In genomic region chr15:99116539-99116938, GRCm38 (mm10) we compare ENCODE assay signal across 16 mouse cellular contexts. TPM values are rescaled to one million over a fixed set of nuclear protein-coding genes. Genes with fewer than 3 reads are reported as not detected.
DNase-seq lines count a peak whose midpoint lies in the region; ATAC-seq and TF ChIP-seq lines count a peak whose summit lies in the region.
"Had no signal": no experiment of that assay in that cellular context is flagged by ENCODE, and none has a peak within 500 bp of the region (broad histone marks: within the 10 kb centered on the region; RNA-seq: fewer than 3 reads in every experiment).

No protein-coding gene starts in this region.

- H3K9me3 ChIP-seq in heart, embryonic 16.5 days (replicated peaks; ENCODE audit: control insufficient read depth, low read length) = no peaks in the 10 kb centered on the region
- no peaks in the 10 kb centered on the region for H3K9me3 ChIP-seq in liver, embryonic 14.5 days (ENCODE audit: control insufficient read depth, low read length)
- H3K9me3 ChIP-seq: hindbrain, embryonic 15.5 days; neural tube, embryonic 13.5 days had no signal

- DNase-seq in heart, adult 11 months = peak; percentile 94
- DNase-seq in heart, adult 8-10 months (ENCODE audit: low spot score) = no peak
- peak; percentile 19 to 49 for DNase-seq in kidney, postnatal 36 days
- no peak for DNase-seq in kidney, adult 2 months
- DNase-seq in liver, embryonic 14.5 days (ENCODE audit: low read depth in 3 of 3, low spot score in 3 of 3) = no peak
- no peak for DNase-seq in lung, postnatal 10 days
- DNase-seq in cerebellum, adult 9-10 months = no peak
- DNase-seq: cerebellum, adult 9-11 months had no signal

- WGBS in kidney, adult 2 months = 43% methylated on average over 11 of the region's 11 CpGs
- WGBS in heart, embryonic 16.5 days = 26% methylated on average over 11 of the region's 11 CpGs
- WGBS in liver, embryonic 14.5 days (ENCODE audit: insufficient replicate concordance) = 27% methylated on average over 11 of the region's 11 CpGs

- ATAC-seq in heart, embryonic 16.5 days (replicated peaks; ENCODE audit: extremely low read depth, insufficient read depth, low FRiP score) = peak; percentile 74
- ATAC-seq in liver, embryonic 14.5 days (ENCODE audit: insufficient read depth) = peak; percentile 39; the same call in 1 of the 2 replicates

- no peaks in the 10 kb centered on the region for H3K27me3 ChIP-seq in kidney, adult 2 months (replicated peaks; ENCODE audit: control insufficient read depth, insufficient read depth, low read length)
- no peaks in the 10 kb centered on the region for H3K27me3 ChIP-seq in heart, embryonic 16.5 days (ENCODE audit: control insufficient read depth, insufficient read depth, low read length)
- no peaks in the 10 kb centered on the region for H3K27me3 ChIP-seq in liver, embryonic 14.5 days (ENCODE audit: control insufficient read depth, insufficient read depth, low read length)
- H3K27me3 ChIP-seq: hindbrain, embryonic 15.5 days; neural tube, embryonic 13.5 days had no signal

- H3K4me3 ChIP-seq in kidney, adult 2 months (ENCODE audit: insufficient read depth, low read depth, low read length) = no peak overlapping the region
- H3K4me3 ChIP-seq in heart, embryonic 16.5 days (ENCODE audit: low read length) = no peak overlapping the region
- H3K4me3 ChIP-seq in liver, embryonic 14.5 days (ENCODE audit: insufficient read depth in 1 of 2, low read depth in 2 of 2, low read length in 2 of 2) = no peak overlapping the region
- H3K4me3 ChIP-seq: hindbrain, embryonic 15.5 days; layer of hippocampus, adult 2 months; neural tube, embryonic 13.5 days had no signal

- no peak for TF ChIP-seq CTCF in kidney, adult 2 months (conservative IDR thresholded peaks at IDR 0.05; ENCODE audit: insufficient read depth, insufficient read length, low read depth, low read length)
- no peak for TF ChIP-seq CTCF in liver, embryonic 14.5 days (IDR thresholded peaks at IDR 0.05; ENCODE audit: low read depth)

- H3K4me2 ChIP-seq in heart, embryonic 16.5 days (ENCODE audit: low read depth, low read length) = no peak overlapping the region
- H3K4me2 ChIP-seq in liver, embryonic 14.5 days (ENCODE audit: low read depth) = no peak overlapping the region
- H3K4me2 ChIP-seq: hindbrain, embryonic 15.5 days; neural tube, embryonic 13.5 days had no signal

- H3K4me1 ChIP-seq in kidney, adult 2 months (ENCODE audit: control insufficient read depth, insufficient read depth, low read length) = no peaks in the 10 kb centered on the region; the same call in 1 of the 2 replicates
- peaks cover 4% of the 10 kb centered on the region; the same call in 1 of the 2 replicates for H3K4me1 ChIP-seq in heart, embryonic 16.5 days (ENCODE audit: control insufficient read depth, insufficient read depth, low read length)
- H3K4me1 ChIP-seq in liver, embryonic 14.5 days (replicated peaks; ENCODE audit: control insufficient read depth in 2 of 2, insufficient read depth in 2 of 2, low read length in 1 of 2) = peaks cover 0 to 8% of the 10 kb centered on the region in 2 experiments; a peak in 2 of 4 replicates
- H3K4me1 ChIP-seq: hindbrain, embryonic 15.5 days had no signal

- H3K27ac ChIP-seq in kidney, adult 2 months (ENCODE audit: insufficient read depth, low read depth, low read length) = no peak overlapping the region
- H3K27ac ChIP-seq in heart, embryonic 16.5 days (ENCODE audit: low read length) = peak overlapping the region; percentile 53; the same call in 1 of the 2 replicates
- no peak overlapping the region for H3K27ac ChIP-seq in liver, embryonic 14.5 days
- H3K27ac ChIP-seq: hindbrain, embryonic 15.5 days; layer of hippocampus, adult 2 months; neural tube, embryonic 13.5 days had no signal

- no peaks in the 10 kb centered on the region for H3K36me3 ChIP-seq in kidney, adult 2 months (ENCODE audit: control insufficient read depth, insufficient read depth, low read length)
- no peaks in the 10 kb centered on the region for H3K36me3 ChIP-seq in heart, embryonic 16.5 days (ENCODE audit: control insufficient read depth, insufficient read depth)
- H3K36me3 ChIP-seq in liver, embryonic 14.5 days (replicated peaks; ENCODE audit: control insufficient read depth, insufficient read depth, low read depth) = no peaks in the 10 kb centered on the region
- H3K36me3 ChIP-seq: hindbrain, embryonic 15.5 days; neural tube, embryonic 13.5 days had no signal

- no peak for TF ChIP-seq EP300 in liver, embryonic 14.5 days (IDR thresholded peaks at IDR 0.05; ENCODE audit: low read depth)

- no peak overlapping the region for H3K9ac ChIP-seq in heart, embryonic 16.5 days (ENCODE audit: low read length)
- H3K9ac ChIP-seq in liver, embryonic 14.5 days (replicated peaks) = no peak overlapping the region
- H3K9ac ChIP-seq: hindbrain, embryonic 15.5 days; neural tube, embryonic 13.5 days had no signal

- no peak for TF ChIP-seq POLR2A in kidney, adult 2 months (IDR thresholded peaks at IDR 0.05; ENCODE audit: low read depth, low read length)

RNA-seq across cellular contexts. Expression of gene Spats2, which starts 9.2 kb away (rescaled TPM):
- total RNA-seq in heart, adult 8-10 months (2022) = 1 to 10 TPM; 4.3 to 7.9 (median 7.2) TPM
- polyA plus RNA-seq in kidney, adult 2 months (2012; rRNA removed) = 8.6 and 10.0 TPM in 2 replicates
- polyA plus RNA-seq in heart, embryonic 16.5 days (2015; fragmentation: Nextera tagmentation; extraction: Ambion mirVana) = 25.3 and 25.5 TPM in 2 replicates
- polyA plus RNA-seq in liver, embryonic 14.5 days (2012; rRNA removed) = 6.5 and 7.7 TPM in 2 replicates
- 6.7 and 8.4 TPM in 2 replicates for polyA plus RNA-seq in liver, embryonic 14.5 days (2014; fragmentation: Nextera tagmentation; extraction: Ambion mirVana)

RNA-seq across cellular contexts. Expression of gene Dnajc22, which starts 23.6 kb away (rescaled TPM):
- total RNA-seq in heart, adult 8-10 months (2022) = 1 to 10 TPM in 1 of 4 experiments, under 1 TPM in 3; 0.38 to 1.2 (median 0.91) TPM
- 49.9 and 53.4 TPM in 2 replicates for polyA plus RNA-seq in kidney, adult 2 months (2012; rRNA removed)
- polyA plus RNA-seq in heart, embryonic 16.5 days (2015; fragmentation: Nextera tagmentation; extraction: Ambion mirVana) = 0.43 and 0.52 TPM in 2 replicates
- 11.4 and 12.1 TPM in 2 replicates for polyA plus RNA-seq in liver, embryonic 14.5 days (2012; rRNA removed)
- 10.9 and 11.6 TPM in 2 replicates for polyA plus RNA-seq in liver, embryonic 14.5 days (2014; fragmentation: Nextera tagmentation; extraction: Ambion mirVana)
- total RNA-seq: gastrocnemius, postnatal 4 days had no signal
- polyA plus RNA-seq: frontal cortex, adult 2 months had no signal

RNA-seq across cellular contexts. Expression of gene C1ql4, which starts 28.9 kb away (rescaled TPM):
- total RNA-seq in heart, adult 8-10 months (2022) = not detected
- polyA plus RNA-seq in kidney, adult 2 months (2012; rRNA removed) = 0.44 and 0.61 TPM in 2 replicates
- polyA plus RNA-seq in heart, embryonic 16.5 days (2015; fragmentation: Nextera tagmentation; extraction: Ambion mirVana) = 0.12 and 0.16 TPM in 2 replicates
- polyA plus RNA-seq in liver, embryonic 14.5 days (2012; rRNA removed) = not detected in 2 replicates
- polyA plus RNA-seq in liver, embryonic 14.5 days (2014; fragmentation: Nextera tagmentation; extraction: Ambion mirVana) = not detected in 2 replicates
- total RNA-seq: gastrocnemius, postnatal 4 days; layer of hippocampus, adult 2 months; left cerebral cortex, adult 8-10 months had no signal
- polyA plus RNA-seq: frontal cortex, adult 2 months; limb, embryonic 14.5 days had no signal

RNA-seq across cellular contexts. Expression of gene Troap, which starts 42.2 kb away (rescaled TPM):
- under 1 TPM in 2 of 4 experiments, not detected in 2; 0.22 to 0.35 TPM for total RNA-seq in heart, adult 8-10 months (2022)
- 0.29 and 0.33 TPM in 2 replicates for polyA plus RNA-seq in kidney, adult 2 months (2012; rRNA removed)
- polyA plus RNA-seq in heart, embryonic 16.5 days (2015; fragmentation: Nextera tagmentation; extraction: Ambion mirVana) = 27.8 and 29.4 TPM in 2 replicates
- 14.3 and 15.7 TPM in 2 replicates for polyA plus RNA-seq in liver, embryonic 14.5 days (2012; rRNA removed)
- polyA plus RNA-seq in liver, embryonic 14.5 days (2014; fragmentation: Nextera tagmentation; extraction: Ambion mirVana) = 11.1 and 12.1 TPM in 2 replicates

Comparison
In these comparisons a context has a peak if more than half of its experiments do, and no peak if none do; other contexts are left out.
1. DNase-seq: peak in heart, adult 11 months (single experiment) and kidney, postnatal 36 days (2 of 2); none in heart, adult 8-10 months (single experiment), kidney, adult 2 months (single experiment), liver, embryonic 14.5 days (0 of 3), lung, postnatal 10 days (single experiment) and cerebellum, adult 9-10 months (single experiment).